Mouse (Mus musculus): ENCODE data around the gene Anxa6.

The Anxa6 gene

GRCm38 (mm10) chr11:55018034-55018433 lies 15.2 kb downstream of the Anxa6 start:
- CTCF ChIA-PET: no interaction called here
- POLR2A ChIA-PET: interaction anchor here in 3 of 4 experiments (0.6 to 2.2 kb wide), 5 partner anchors 10 to 340 kb away, joined by 3 to 9 read pairs (median 5); partner anchors contain the start of gene Anxa6 (in 1 of the 3)

GRCm38 (mm10) chr11:55017201-55017600 lies 16.0 kb downstream of the Anxa6 start:
- ChIA-PET CTCF (interaction anchor here in 1 of 4 experiments (0.6 kb wide), 1 partner anchor 70 kb away, joined by 8 read pairs; no protein-coding TSS in a partner anchor), POLR2A (interaction anchor here in 1 of 4 experiments (1.1 to 2.0 kb wide), 2 partner anchors 10 kb away, joined by 3 to 7 read pairs; no protein-coding TSS in a partner anchor)

GRCm38 (mm10) chr11:55016758-55017157 lies 16.5 kb downstream of the Anxa6 start:
- ChIA-PET POLR2A (interaction anchor here in 2 of 4 experiments (1.1 to 2.0 kb wide), 5 partner anchors 9 to 81 kb away, joined by 3 to 7 read pairs (median 4); partner anchors contain the start of gene Gm2a (in 1 of the 2)), CTCF (interaction anchor here in 1 of 4 experiments (0.6 kb wide), 1 partner anchor 70 kb away, joined by 8 read pairs; no protein-coding TSS in a partner anchor)

GRCm38 (mm10) chr11:55015831-55016241 lies 17.4 kb downstream of the Anxa6 start:
- CTCF ChIA-PET: no interaction called here
- POLR2A ChIA-PET: interaction anchor here in 3 of 4 experiments (0.6 to 2.0 kb wide), 8 partner anchors 8 to 112 kb away, joined by 3 to 7 read pairs (median 4); partner anchors contain the start of gene Gm2a (in 1 of the 3)

GRCm38 (mm10) chr11:55015264-55015663 lies 18.0 kb downstream of the Anxa6 start:
- ChIA-PET POLR2A (interaction anchor here in 3 of 4 experiments (0.6 to 1.8 kb wide), 8 partner anchors 8 to 112 kb away, joined by 3 to 6 read pairs (median 4); partner anchors contain the start of gene Gm2a (in 1 of the 3)), CTCF (interaction anchor here in 2 of 4 experiments (0.6 to 0.9 kb wide), 2 partner anchors 29 to 40 kb away, joined by 3 to 4 read pairs; no protein-coding TSS in a partner anchor)

GRCm38 (mm10) chr11:55013802-55014201 lies 19.4 kb downstream of the Anxa6 start:
- CTCF ChIA-PET: interaction anchor here in 3 of 4 experiments (0.5 to 2.2 kb wide), 16 partner anchors 8 to 181 kb away, joined by 3 to 15 read pairs (median 4); no protein-coding TSS in a partner anchor
- POLR2A ChIA-PET: interaction anchor here in 2 of 4 experiments (0.9 to 4.3 kb wide), 15 partner anchors 9 to 141 kb away, joined by 3 to 29 read pairs (median 5); no protein-coding TSS in a partner anchor

- POLR2A ChIA-PET: interaction anchor here (0.5 to 4.3 kb wide), 29 partner anchors 8 to 360 kb away, joined by 3 to 29 read pairs (median 3); partner anchors contain the start of gene Anxa6 (in 1 of the 4)
Observed at GRCm38 (mm10) chr11:55012551-55013521, 20.4 kb downstream of the Anxa6 start.

GRCm38 (mm10) chr11:55011440-55011839 lies 21.8 kb downstream of the Anxa6 start:
- CTCF ChIA-PET: interaction anchor here in 2 of 4 experiments (1.0 to 2.1 kb wide), 3 partner anchors 13 to 24 kb away, joined by 3 to 10 read pairs (median 4); no protein-coding TSS in a partner anchor
- POLR2A ChIA-PET: interaction anchor here in 2 of 4 experiments (1.8 to 4.3 kb wide), 4 partner anchors 11 to 83 kb away, joined by 4 to 29 read pairs (median 18); no protein-coding TSS in a partner anchor

More at GRCm38 (mm10) chr11:55012551-55013521, 20.4 kb downstream of the Anxa6 start:
- CTCF ChIA-PET: interaction anchor here (0.5 to 2.2 kb wide), 27 partner anchors 9 to 182 kb away, joined by 3 to 15 read pairs (median 4); no protein-coding TSS in a partner anchor

GRCm38 (mm10) chr11:55008230-55008629 lies 25.0 kb downstream of the Anxa6 start:
- POLR2A ChIA-PET: no interaction called here
- CTCF ChIA-PET: no interaction called here

- ChIA-PET POLR2A (interaction anchor here in 3 of 4 experiments (0.7 to 1.5 kb wide), 8 partner anchors 10 to 218 kb away, joined by 3 to 5 read pairs (median 3); partner anchors contain the start of genes Cdc42se2 (in 1 of the 3) and Gm2a (in 1 of the 3)), CTCF (no interaction called here)
Observed at GRCm38 (mm10) chr11:55005684-55006083, 27.6 kb downstream of the Anxa6 start.

GRCm38 (mm10) chr11:55004970-55005502 lies 28.2 kb downstream of the Anxa6 start:
- CTCF ChIA-PET: no interaction called here
- POLR2A ChIA-PET: interaction anchor here in 2 of 4 experiments (0.6 to 0.7 kb wide), 3 partner anchors 16 to 419 kb away, joined by 3 read pairs; no protein-coding TSS in a partner anchor

- CTCF ChIA-PET: interaction anchor here (0.6 to 1.9 kb wide), 39 partner anchors 9 to 471 kb away, joined by 3 to 10 read pairs (median 4); partner anchors contain the start of gene Anxa6 (in 1 of the 4)
- POLR2A ChIA-PET: interaction anchor here (0.6 to 4.4 kb wide), 25 partner anchors 12 to 471 kb away, joined by 3 to 29 read pairs (median 3); partner anchors contain the start of genes Anxa6 (in 2 of the 4), Cdc42se2 (in 1 of the 4), G3bp1 (in 1 of the 4) and Gm2a (in 1 of the 4)
Observed at GRCm38 (mm10) chr11:54998708-54999107, 34.5 kb downstream of the Anxa6 start.

GRCm38 (mm10) chr11:54998284-54998683 lies 35.0 kb downstream of the Anxa6 start:
- POLR2A ChIA-PET: interaction anchor here in 3 of 4 experiments (0.6 to 4.4 kb wide), 23 partner anchors 12 to 471 kb away, joined by 3 to 29 read pairs (median 4); partner anchors contain the start of genes Anxa6 (in 2 of the 3), Cdc42se2 (in 1 of the 3), G3bp1 (in 1 of the 3) and Gm2a (in 1 of the 3)
- CTCF ChIA-PET: interaction anchor here in 3 of 4 experiments (0.6 to 1.8 kb wide), 32 partner anchors 8 to 471 kb away, joined by 3 to 10 read pairs (median 4); partner anchors contain the start of gene Anxa6 (in 1 of the 3)

- ChIA-PET POLR2A (interaction anchor here in 2 of 4 experiments (0.7 to 1.0 kb wide), 3 partner anchors 12 to 37 kb away, joined by 3 to 5 read pairs (median 3); partner anchors contain the start of gene Anxa6 (in 1 of the 2)), CTCF (interaction anchor here in 3 of 4 experiments (0.6 to 1.0 kb wide), 4 partner anchors 8 to 163 kb away, joined by 3 to 4 read pairs (median 4); no protein-coding TSS in a partner anchor)
Observed at GRCm38 (mm10) chr11:54996176-54996575, 37.1 kb downstream of the Anxa6 start.

- POLR2A ChIA-PET: interaction anchor here in 3 of 4 experiments (0.6 to 1.0 kb wide), 3 partner anchors 40 to 52 kb away, joined by 3 to 6 read pairs (median 4); no protein-coding TSS in a partner anchor
- CTCF ChIA-PET: interaction anchor here in 2 of 4 experiments (0.6 to 2.1 kb wide), 5 partner anchors 8 to 470 kb away, joined by 3 to 7 read pairs (median 4); no protein-coding TSS in a partner anchor
Observed at GRCm38 (mm10) chr11:54989920-54990319, 43.3 kb downstream of the Anxa6 start.

- ChIA-PET CTCF (interaction anchor here in 3 of 4 experiments (1.0 to 7.9 kb wide), 10 partner anchors 9 to 87 kb away, joined by 3 to 114 read pairs (median 6); partner anchors contain the start of gene Gpx3 (in 1 of the 3)), POLR2A (interaction anchor here in 1 of 4 experiments (0.7 kb wide), 1 partner anchor 617 kb away, joined by 3 read pairs; no protein-coding TSS in a partner anchor)
Observed at GRCm38 (mm10) chr11:54988754-54989349, 44.4 kb downstream of the Anxa6 start.
